Mouse (Mus musculus) c-Kit-negative CD71-positive TER-119-positive erythroid progenitor cells, embryonic 14.5 days (primary cell): Measurements from ENCODE around the gene Kcnh7.

Experiments used
- DNase-seq: peaks from one replicate; pipeline ENCODE4 v3.0.0-alpha.2; 2013; ENCODE audit warnings: low read depth, low spot score

The Kcnh7 gene

DNA sequence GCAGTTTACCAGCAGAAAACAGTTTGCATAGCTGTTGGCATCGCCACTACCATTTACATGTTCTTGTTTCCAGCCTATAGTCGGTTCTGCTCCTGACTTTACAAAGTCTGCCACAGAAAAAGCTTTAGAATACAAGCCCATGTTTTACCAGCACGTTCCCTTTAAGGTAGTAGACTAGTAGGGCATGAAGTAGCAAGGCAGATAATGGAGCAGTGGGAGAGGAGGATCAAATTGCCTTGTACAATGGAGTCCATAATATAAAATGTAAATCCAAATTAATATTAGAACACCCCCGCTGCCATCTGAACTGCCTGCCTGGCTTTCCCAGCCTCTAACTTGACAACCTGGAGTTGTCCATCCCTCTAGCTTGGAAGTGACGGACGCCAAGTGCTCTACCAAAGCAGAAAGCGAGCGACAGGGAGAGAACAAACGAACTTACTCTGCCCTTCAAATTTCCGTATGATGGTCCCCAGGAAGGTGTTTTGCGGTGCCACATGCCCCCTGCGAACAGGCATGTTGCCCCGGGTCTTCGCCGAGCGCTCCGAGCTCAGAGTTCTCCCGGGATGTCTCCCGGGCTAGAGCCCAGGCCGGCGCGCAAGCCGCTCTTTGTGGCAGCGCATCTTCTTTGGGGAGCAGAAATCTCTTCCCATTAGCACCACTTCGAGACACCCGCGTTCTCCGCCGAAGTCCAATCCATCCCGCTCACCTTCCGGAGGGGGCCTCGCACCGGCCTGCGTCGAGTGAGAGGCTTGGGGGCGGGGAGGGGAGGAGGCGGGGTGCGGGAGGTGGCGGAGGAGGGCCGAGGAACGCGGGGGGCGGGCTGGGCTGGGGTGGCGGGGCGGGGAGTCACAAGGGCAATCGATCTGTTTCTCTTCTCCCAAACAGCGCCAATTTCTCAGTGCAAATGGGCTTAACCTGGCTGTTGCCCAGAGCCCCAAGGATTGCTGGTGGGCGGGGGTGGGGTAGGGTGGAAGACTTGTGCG is at the start of gene Kcnh7:
TSS of gene Kcnh7 (minus strand) at position 725 of the 983 bp plus-strand sequence.
- no peak for DNase-seq

GRCm38 (mm10) chr2:63207435-63207834 is 23.3 kb upstream of the Kcnh7 start:
- no peak for DNase-seq

- DNase-seq = no peak
These were observed 1.9 kb upstream of the Kcnh7 start for GRCm38 (mm10) chr2:63186014-63186413.

DNA sequence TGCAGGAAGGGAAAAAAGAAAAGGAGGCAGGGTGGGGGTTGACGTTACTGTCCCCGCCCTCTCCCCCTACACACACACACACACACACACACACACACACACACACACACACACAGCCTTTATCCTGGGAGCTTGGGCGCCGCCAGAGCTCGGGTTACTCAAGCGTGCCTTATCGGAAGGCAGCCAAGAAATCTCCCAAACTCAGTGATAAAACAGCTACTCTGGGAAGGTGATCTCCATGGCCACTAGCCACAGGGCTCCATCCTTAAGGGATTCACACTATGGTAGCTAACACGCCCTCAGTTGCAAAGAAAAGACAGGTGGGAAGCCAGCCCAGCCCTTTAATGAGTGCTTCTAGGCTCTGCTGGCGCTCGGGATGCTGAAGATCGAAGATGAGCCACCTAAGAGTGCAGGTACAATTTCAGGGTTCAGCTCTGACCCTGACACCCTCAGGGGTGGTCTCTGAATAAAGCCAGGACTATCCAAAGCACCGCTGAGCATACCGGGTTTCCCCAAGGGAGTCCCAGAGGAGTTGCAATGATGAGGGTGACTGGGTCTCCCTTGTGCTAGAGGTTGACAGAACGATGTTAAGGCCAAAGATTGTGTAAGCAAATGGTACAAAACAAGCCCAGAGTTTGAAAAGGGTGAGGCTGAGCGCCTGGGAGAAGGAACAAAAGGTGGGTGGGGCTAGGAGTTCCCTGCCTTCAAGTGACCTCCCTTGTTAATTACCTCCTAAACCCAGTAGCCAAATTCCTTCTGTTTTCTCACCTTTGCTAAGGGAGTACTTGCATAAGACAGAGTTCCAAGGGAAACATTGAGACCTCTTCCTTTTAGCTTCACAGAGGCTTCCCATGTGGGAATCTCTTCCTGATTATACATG is 704 bp upstream of the Kcnh7 start:
- no peak for DNase-seq

- DNase-seq = no peak
These were observed 30.4 kb downstream of the Kcnh7 start for GRCm38 (mm10) chr2:63153701-63154100.

GRCm38 (mm10) chr2:63127762-63128516 is 56.1 kb downstream of the Kcnh7 start:
- no peak for DNase-seq

DNA sequence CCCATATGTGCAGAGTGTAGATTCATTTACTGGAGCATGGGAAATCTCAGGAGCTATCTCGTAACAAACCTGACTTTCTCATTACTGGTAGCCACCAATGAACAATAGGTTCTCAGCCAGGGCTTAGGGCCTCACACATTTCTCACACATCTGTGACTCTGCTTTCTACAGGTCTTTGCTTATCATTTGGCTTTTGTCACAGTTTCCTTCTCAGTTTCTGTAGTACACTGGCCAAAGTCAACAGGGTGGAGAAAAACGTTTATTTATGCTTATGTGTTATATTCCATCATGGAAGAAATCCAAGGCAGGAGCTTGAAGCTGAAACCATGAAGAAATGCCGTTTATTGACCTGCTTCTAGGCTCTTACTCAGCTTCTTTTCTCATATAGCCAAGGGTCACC is 63.8 kb downstream of the Kcnh7 start:
- no peak for DNase-seq

- DNase-seq = no peak
These were observed 66.6 kb downstream of the Kcnh7 start for GRCm38 (mm10) chr2:63117209-63118193.

- no peak for DNase-seq
These were observed 78.1 kb downstream of the Kcnh7 start for GRCm38 (mm10) chr2:63105971-63106370.

DNA sequence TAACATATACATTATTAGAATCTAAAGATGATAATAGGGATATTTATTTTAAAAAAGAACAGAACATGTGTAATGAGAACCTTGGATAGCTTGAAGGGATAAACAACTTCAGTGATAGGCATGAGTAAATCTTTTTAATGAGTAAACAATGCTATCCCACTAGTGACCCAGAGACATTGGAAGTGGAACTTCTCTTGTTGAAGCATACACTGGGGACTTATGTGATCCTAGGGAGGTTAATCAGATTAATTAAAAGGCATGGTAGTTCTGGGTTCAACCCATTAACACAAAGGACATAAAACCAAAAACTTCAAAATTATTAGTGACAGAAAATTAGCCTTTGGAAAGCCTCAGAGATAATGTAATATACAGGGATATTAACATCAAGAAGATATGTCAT is 84.4 kb downstream of the Kcnh7 start:
- DNase-seq = no peak

DNA sequence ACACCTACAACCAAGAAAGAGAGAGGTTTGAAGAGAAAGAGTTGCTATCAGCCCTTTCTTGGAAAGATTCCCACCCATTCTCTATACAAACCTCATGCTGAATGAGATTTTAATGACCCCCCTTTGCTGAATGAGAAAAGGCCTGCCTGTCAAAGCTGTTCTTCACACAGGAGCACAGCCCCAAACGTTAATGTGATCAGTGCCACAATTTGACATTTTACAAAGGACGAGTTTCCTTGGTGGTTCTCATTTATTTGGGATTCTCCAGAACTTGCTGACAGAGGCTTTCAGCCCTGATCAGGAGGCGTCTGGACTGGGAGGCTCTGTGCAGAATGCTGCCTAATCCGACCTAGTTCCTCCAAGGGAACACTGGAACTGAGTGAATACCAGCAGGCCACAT is 92.3 kb downstream of the Kcnh7 start:
- DNase-seq = no peak

- DNase-seq = no peak
These were observed 93.6 kb downstream of the Kcnh7 start for GRCm38 (mm10) chr2:63090447-63090846.

DNA sequence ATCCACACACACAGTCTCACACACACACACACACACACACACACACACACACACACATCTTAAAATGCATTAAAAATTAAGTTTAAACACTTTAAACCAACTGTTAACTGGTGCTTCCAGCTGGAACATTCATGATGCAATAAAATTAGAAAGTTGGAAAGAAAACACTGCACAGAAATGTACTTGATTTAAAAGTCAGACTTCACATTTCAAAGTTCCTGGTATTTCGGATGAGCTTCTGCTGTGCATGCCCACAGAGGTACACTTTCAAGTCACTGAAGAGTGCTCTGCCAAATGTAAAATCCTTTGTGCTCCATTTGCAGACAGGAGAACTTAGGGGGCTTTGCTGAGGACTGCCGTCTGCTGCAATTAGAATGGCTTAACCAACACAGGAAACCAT is 125.7 kb downstream of the Kcnh7 start:
- DNase-seq = no peak

DNA sequence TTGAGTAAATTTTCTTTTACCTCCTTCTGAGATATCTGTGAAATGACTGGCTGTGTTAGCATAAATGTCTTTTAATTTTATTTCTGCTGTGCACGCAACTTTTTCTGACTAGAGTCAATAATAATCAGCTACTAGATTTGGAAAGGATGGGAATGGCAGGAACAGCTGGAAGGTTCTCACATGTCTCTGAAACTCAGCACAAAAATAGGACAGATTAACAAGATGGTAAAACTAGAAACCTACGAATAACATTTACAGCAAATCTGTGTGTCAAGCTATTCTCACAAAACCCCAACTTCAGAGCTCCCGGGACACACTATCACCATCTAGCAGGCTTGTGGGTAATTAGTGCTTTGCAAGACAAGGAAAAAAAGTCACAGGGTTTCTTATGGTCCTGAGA is 134.2 kb downstream of the Kcnh7 start:
- DNase-seq = no peak

- no peak for DNase-seq
These were observed 144.4 kb downstream of the Kcnh7 start for GRCm38 (mm10) chr2:63039718-63040117.

DNA sequence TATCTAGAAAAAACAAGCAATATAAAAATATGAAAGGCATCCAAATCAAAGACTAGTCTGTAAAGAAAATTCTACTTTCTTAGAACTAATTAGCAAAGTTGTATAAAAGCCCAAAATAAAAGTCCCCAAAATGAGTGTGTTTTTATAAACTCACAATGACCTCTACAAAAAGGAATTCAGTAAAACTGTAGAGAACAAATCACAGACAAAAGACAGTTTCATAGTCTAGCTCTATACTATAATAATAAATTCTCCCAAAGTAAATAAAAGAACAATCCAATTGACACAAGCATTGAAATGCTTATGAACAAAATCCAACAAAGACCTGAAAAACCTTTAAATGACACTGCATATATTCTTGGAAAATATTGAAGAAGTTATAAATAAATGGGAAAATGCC is 169.2 kb downstream of the Kcnh7 start:
- no peak for DNase-seq

DNA sequence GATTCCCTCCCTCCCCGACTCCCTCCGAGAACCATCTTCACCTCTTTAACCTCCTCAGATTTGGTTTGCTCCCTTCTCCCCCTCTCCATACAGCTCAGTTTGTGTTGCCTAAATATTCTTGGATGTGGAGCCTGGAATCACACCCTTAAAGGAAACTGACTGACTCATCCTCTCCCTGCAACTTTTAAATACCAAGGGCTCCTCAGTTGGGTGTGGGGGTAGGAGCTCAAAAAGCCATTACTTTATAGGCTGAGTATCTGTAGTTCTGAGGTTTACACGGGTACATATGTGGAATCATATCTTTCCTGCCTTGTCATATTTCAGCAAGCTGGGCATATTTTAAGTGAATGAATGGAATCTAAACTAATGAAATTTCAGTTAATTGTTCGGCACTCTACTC is 174.9 kb downstream of the Kcnh7 start:
- DNase-seq = no peak

DNA sequence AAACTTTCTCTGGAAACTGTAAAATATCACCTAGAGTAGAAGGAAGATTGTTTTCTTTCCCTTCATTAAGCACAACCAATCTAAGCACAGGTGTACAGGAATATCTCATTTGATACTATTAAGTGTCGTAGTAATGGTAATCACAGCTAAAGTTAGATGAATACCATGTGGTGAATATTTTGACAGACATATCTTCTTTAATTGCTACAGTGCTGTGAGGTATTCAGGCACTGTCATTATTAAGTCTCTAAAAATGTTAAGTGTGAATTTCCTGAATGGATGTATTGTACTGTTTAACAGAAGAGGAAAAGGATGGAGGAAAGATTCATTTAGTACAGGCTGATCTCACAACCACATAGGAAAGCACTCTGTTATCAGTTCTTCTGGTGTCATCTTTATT is 181.3 kb downstream of the Kcnh7 start:
- DNase-seq = no peak

DNA sequence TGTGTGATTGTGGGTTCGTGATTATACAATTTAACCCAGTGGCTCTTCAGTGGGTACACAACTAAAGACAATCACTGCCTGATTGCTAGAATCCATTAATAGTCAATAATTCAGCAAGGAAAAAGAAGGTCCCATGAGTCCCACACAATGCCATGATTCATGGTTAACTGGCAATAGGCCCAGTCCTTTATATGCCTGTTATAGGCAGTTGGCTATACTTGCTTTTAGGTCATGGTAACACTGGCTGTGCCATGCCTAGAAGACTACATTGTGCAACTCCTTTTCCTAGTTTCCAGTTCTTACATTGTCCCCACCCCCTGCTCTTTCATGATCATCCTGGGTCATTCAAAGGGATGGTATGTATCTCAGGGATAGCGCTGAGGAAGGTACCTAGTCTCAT is 186.4 kb downstream of the Kcnh7 start:
- no peak for DNase-seq

DNA sequence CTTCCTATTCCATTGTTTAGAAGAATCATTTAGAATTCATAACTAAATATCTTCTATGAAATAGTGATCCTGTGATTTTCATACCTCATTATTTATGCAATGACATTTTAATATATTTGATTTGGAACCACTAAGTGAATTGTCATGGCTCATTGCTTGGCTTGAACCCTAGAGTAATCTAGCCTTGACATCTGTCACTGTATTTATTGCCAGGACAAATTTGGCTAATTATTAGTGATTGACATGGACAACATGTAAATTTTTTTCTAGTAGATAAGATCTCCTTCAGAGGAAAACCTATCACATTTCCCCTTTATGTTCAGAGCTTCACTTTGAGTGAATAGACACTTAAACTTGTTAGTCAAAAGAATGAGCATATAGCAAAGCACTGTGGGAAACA is 195.5 kb downstream of the Kcnh7 start:
- DNase-seq = no peak

DNA sequence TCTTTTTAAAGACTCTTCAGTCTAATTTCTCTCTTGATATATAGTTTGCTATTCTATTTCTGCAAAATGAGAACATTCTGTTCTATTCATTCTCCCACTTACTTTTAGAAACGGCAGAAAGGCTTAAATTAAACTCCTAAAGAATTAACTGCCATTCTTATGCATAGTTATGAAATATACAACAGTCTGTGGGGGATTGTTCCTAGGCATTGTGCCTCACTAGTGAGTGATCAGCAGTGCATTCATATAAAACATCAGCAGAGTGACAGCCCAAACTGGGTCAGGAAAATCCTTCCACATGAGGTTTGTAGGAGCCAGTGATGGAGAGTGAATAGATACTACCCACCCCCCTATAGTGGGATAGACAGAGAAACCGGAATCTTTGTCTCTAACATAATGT is 200.2 kb downstream of the Kcnh7 start:
- no peak for DNase-seq
